Mouse (Mus musculus) forebrain, postnatal 0 days (tissue): Measurements from ENCODE around the gene Hspa1l. TPM values are rescaled to one million over a fixed set of nuclear protein-coding genes. Genes with fewer than 3 reads are reported as not detected.
"Not testable (repeated sequence)": the region's sequence is repeated elsewhere in the genome, so short reads cannot be mapped to it uniquely, and the experiment has no call there.

Source experiments
- ATAC-seq: fragments of 200-750 bp; cut with Nextera tagmentation; 2 replicates; pipeline ENCODE4 v1.8.0; 2017; ENCODE audit warnings: mild to moderate bottlenecking, moderate library complexity
- DNase-seq: peaks from one replicate; pipeline ENCODE4 v3.0.0-alpha.2; 2015
- H3K27ac ChIP-seq: fragments of 300-500 bp; sonication (generic); 2 replicates; pipeline ENCODE4 v1.5.1; 2014; ENCODE audit warnings: low read depth, mild to moderate bottlenecking, antibody characterized with exemption, low read length, moderate library complexity, mixed read lengths
- H3K27me3 ChIP-seq: fragments of 300-500 bp; sonication (generic); 2 replicates; pipeline ENCODE4 v1.6.1; 2014; ENCODE audit warnings: mild to moderate bottlenecking, low read length, mixed read lengths; ENCODE audit not compliant: insufficient read depth
- H3K36me3 ChIP-seq: fragments of 300-500 bp; sonication (generic); 2 replicates; pipeline ENCODE4 v1.6.1; 2014; ENCODE audit warnings: mild to moderate bottlenecking, moderate library complexity; ENCODE audit not compliant: insufficient read depth
- H3K4me1 ChIP-seq: fragments of 300-500 bp; sonication (generic); 2 replicates; pipeline ENCODE4 v1.6.1; 2014; ENCODE audit warnings: antibody characterized with exemption; ENCODE audit not compliant: insufficient read depth
- H3K4me2 ChIP-seq: fragments of 300-500 bp; sonication (generic); 2 replicates; pipeline ENCODE4 v1.6.1; 2014; ENCODE audit warnings: low read depth, mild to moderate bottlenecking, moderate library complexity
- H3K4me3 ChIP-seq: fragments of 300-500 bp; sonication (generic); 2 replicates; pipeline ENCODE4 v1.5.1; 2014; ENCODE audit warnings: low read depth, low read length, mixed read lengths
- H3K9ac ChIP-seq: fragments of 300-500 bp; sonication (generic); 2 replicates; pipeline ENCODE4 v1.6.1; 2014; ENCODE audit warnings: mild to moderate bottlenecking
- H3K9me3 ChIP-seq: fragments of 300-500 bp; sonication (generic); 2 replicates; pipeline ENCODE4 v1.6.1; 2016; ENCODE audit warnings: low read length
- CTCF ChIP-seq: sonication (generic); IDR thresholded peaks from 2 replicates; pipeline ENCODE4 v1.5.1; 2016; ENCODE audit warnings: antibody characterized with exemption, control low read depth, low read depth
- WGBS: fragments of 180-500 bp; shearing (Covaris S2); extraction: QIAGEN DNeasy Blood & Tissue Kit; methylation state at CpG from one replicate; pipeline ENCODE4 v1.1.7; 2014; 5-methylcytosine and 5-hydroxymethylcytosine counted together
- polyA plus RNA-seq: library from polyadenylated mRNA; unstranded; fragments of >200 nt; fragmentation: Nextera tagmentation; extraction: Ambion mirVana; gene quantifications from 2 replicates; pipeline ENCODE4 v1.2.1, GENCODE M21; 2015
- total RNA-seq: library from RNA; depleted of rRNA; stranded (reverse); fragments of >200 nt; gene quantifications from 2 replicates; pipeline ENCODE4 v1.2.3, GENCODE M21; 2014; rRNA removed

The Hspa1l gene
- total RNA-seq, result 0.24 and 0.46 TPM in 2 replicates
- 0.36 and 0.50 TPM in 2 replicates for polyA plus RNA-seq

DNA sequence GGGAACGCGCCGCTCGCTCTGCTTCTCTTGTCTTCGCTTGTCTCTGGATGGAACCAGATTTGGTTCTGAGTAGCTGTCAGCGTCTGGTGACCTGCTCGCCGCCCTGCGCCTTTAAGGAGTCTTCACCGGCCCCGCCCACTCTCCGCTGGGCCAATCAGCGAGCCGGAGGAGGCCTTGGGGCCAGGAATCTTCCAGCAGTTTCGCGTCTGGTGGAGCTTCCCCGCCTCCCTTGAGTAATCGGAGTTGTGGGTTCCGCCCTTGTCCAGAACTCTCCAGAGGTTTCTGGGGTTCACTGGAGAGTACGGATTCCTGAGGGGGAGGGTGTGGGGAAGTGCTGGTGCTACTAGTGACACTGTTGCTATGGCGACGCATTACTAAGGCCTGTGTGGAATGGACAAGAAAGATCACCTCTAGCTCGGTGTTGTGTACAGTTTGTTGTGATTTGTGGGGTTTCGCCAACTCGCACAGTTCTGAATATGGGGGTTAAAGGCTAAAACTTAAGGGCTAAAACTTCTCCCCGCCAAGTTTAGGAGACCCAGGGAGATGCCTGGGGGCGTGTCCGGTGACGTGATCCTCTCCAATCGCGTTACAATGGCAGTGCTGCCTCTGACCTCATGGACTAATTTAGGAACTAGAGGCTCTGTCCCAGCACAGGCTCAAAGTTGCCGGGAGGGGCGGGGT is at the start of gene Hspa1l, which contains the start of gene Hspa1a:
Hspa1l (plus strand) TSS at position 635 of the 681 bp plus-strand sequence.
Hspa1a (minus strand) TSS at position 88 of the 681 bp plus-strand sequence.
- WGBS, result under 1% methylated on average over 31 of the region's 33 CpGs

DNA sequence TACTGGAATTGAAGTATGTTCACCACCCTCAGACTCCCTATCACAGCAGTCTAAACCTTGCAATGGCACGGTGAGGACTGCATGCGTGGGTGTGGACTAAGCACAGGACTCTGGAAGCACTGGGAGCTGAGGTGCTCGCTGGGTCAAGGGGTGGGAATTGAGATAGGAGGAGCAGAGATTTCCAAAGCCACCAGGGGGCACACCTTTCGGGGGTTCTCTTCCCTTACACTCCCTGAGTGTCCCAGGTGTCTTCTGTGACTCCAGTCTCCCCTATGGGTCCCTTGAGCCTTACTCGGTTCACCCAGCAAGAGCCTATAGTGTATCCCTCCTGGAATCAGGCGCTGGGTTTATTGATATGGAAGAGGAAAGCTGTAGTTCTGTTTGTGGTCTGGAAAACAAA is 49.6 kb upstream of the Hspa1l start:
- H3K27ac ChIP-seq, result no peak overlapping the region
- no peaks in the 10 kb centered on the region for H3K9me3 ChIP-seq
- ATAC-seq, result no peak
- H3K4me3 ChIP-seq, result no peak overlapping the region
- H3K27me3 ChIP-seq, result no peaks in the 10 kb centered on the region
- no peaks in the 10 kb centered on the region for H3K4me1 ChIP-seq
- no peak for TF ChIP-seq CTCF
- H3K4me2 ChIP-seq, result no peak overlapping the region
- no peak for DNase-seq
- no peaks in the 10 kb centered on the region for H3K36me3 ChIP-seq
- 53% methylated on average over 6 of the region's 6 CpGs for WGBS
- H3K9ac ChIP-seq, result no peak overlapping the region

More for the DNA sequence above, at the start of gene Hspa1l, which contains the start of gene Hspa1a:
- not testable (repeated sequence) for H3K9me3 ChIP-seq, H3K27ac ChIP-seq, H3K27me3 ChIP-seq, H3K4me1 ChIP-seq, H3K36me3 ChIP-seq, H3K9ac ChIP-seq
- DNase-seq (peak; percentile 77), ATAC-seq (peak; percentile 96)
- peak within 1 kb of the TSS; percentile 51 for H3K4me2 ChIP-seq
- H3K4me3 ChIP-seq, result peak within 1 kb of the TSS; percentile 39

DNA sequence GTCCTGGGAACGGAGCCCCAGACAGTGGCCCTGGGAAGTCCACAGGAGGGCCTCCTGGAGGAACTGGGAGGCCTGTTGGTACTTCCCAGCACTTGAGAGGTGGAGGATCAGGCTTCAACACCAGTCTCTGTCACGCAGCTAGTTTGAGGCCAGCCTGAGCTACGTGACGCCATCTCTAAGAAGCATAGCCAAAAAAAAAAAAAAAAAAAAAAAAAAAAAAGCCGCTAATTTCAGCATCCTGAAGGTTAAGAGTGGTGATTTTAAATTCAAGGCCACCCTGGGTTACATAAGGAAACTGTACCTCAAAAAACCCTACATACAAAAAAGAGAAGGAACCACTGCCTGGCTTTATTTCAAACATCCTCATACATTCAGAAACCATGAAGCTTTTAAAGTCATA is 48.2 kb upstream of the Hspa1l start:
- no peaks in the 10 kb centered on the region for H3K4me1 ChIP-seq
- H3K36me3 ChIP-seq, result no peaks in the 10 kb centered on the region
- TF ChIP-seq CTCF, result no peak
- no peak overlapping the region for H3K4me3 ChIP-seq
- no peak overlapping the region for H3K9ac ChIP-seq
- ATAC-seq, result no peak
- no peak for DNase-seq
- H3K9me3 ChIP-seq, result no peaks in the 10 kb centered on the region
- H3K27me3 ChIP-seq, result no peaks in the 10 kb centered on the region
- no peak overlapping the region for H3K27ac ChIP-seq
- WGBS, result 70% methylated on average over 5 of the region's 5 CpGs
- no peak overlapping the region for H3K4me2 ChIP-seq

DNA sequence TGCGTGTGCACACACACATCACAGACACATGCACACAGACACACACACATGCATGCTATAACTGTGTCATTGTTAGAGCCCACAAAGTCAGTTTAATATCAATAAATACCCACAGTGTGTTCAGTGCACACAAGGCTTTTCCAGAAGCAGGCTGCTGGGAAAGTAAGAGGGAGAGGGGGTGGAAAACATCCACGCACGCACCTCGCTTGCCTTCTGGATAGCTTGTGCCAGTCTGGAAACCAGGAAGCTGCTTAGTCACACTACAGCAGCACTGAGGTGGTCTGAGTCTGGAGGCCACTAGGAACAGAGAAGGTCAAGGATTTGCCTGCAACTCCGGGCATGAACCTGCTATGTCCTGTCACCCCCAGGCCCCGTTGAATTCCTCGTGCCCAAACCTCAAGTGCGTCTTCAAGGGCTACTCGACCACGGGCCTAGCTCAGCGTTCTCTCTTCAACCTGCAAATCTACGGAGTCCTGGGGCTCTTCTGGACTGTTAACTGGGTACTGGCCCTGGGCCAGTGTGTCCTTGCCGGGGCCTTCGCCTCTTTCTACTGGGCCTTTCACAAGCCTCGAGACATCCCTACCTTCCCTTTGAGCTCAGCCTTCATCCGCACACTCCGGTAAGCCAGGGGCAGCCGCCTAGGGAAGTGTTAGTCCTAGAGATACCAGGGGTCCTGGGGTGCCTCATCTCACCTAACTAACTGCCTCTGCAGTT is 45.0 kb upstream of the Hspa1l start:
- Histone ChIP-seq H3K36me3 (no peaks in the 10 kb centered on the region), H3K27me3 (no peaks in the 10 kb centered on the region), H3K9me3 (no peaks in the 10 kb centered on the region), H3K4me2 (no peak overlapping the region), H3K27ac (no peak overlapping the region), H3K4me1 (peaks cover 7% of the 10 kb centered on the region), H3K4me3 (no peak overlapping the region), H3K9ac (no peak overlapping the region)
- 89% methylated on average over 18 of the region's 18 CpGs for WGBS
- ATAC-seq, result no peak
- no peak for TF ChIP-seq CTCF
- DNase-seq, result no peak

DNA sequence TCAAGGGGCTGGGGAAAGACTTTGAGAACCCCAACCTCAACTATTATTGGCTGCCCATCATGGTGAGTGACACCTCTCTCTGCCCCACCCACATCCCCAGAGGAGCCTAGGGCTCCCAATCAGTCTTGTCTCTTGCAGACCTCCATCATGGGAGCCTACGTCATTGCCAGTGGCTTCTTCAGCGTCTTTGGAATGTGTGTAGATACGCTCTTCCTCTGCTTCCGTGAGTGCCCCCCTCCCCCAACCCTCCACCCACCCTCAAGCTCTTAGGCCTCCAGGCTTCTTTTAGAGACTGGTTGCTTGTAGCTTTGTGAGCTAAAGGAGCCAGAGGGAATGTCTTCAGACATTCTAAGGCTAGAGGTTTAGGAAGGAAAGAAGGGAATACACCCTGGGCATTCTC is 43.7 kb upstream of the Hspa1l start:
- Histone ChIP-seq H3K4me3 (no peak overlapping the region), H3K36me3 (peaks cover 3% of the 10 kb centered on the region; the same call in 1 of the 2 replicates), H3K27ac (no peak overlapping the region), H3K9ac (no peak overlapping the region), H3K27me3 (no peaks in the 10 kb centered on the region), H3K4me1 (peaks cover 7% of the 10 kb centered on the region), H3K4me2 (no peak overlapping the region), H3K9me3 (no peaks in the 10 kb centered on the region)
- ATAC-seq, result no peak
- no peak for DNase-seq
- TF ChIP-seq CTCF, result no peak
- 77% methylated on average over 4 of the region's 4 CpGs for WGBS

DNA sequence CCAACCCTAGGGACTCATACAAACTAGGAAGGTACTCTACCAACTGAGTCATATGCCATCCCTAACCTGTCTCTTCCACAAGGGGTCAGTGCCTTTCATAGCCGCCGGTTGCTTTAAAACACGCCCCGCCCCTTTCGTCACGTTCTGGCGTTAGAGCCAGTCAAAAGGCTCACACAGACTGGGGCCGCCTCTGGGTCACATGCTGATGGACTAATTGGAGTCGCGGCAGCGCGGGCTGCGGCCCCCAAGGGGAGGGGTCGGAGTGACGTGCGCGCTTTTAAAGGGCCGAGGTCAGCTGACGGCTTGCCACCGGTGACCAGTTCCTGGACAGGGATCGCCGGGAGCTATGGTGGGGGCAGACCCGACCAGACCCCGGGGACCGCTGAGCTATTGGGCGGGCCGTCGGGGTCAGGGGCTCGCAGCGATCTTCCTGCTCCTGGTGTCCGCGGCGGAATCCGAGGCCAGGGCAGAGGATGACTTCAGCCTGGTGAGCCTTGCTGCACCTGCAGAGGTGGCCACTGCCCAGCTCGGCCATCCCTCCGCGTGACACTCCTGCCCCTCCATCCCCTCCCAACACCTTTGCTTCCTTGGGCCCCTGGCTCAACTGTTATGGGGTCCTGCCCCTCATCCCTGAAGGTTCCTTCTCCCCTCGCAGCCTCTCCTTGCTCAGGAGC is 41.3 kb upstream of the Hspa1l start, which contains the start of gene Neu1:
Neu1 (plus strand) TSS at position 193 of the 674 bp plus-strand sequence.
- Histone ChIP-seq H3K4me3 (peak within 1 kb of the TSS; percentile 87), H3K36me3 (peaks cover 20% of the 10 kb centered on the region), H3K4me2 (peak within 1 kb of the TSS; percentile 99), H3K9ac (peak within 1 kb of the TSS; percentile 88), H3K9me3 (no peaks in the 10 kb centered on the region), H3K4me1 (peaks cover 7% of the 10 kb centered on the region), H3K27me3 (no peaks in the 10 kb centered on the region), H3K27ac (peak within 1 kb of the TSS; percentile 67)
- peak; percentile 99 for ATAC-seq
- peak; percentile 83 for TF ChIP-seq CTCF
- DNase-seq, result peak; percentile 98
- 1% methylated on average over 38 of the region's 38 CpGs for WGBS

GRCm38 (mm10) chr17:34931735-34932098 is 40.8 kb upstream of the Hspa1l start:
- Histone ChIP-seq H3K4me1 (peaks cover 7% of the 10 kb centered on the region), H3K4me2 (peak overlapping the region; percentile 99), H3K27ac (peak overlapping the region; percentile 67), H3K36me3 (peaks cover 20% of the 10 kb centered on the region), H3K9ac (peak overlapping the region; percentile 88), H3K27me3 (no peaks in the 10 kb centered on the region), H3K4me3 (peak overlapping the region; percentile 87), H3K9me3 (no peaks in the 10 kb centered on the region)
- peak; percentile 5 for ATAC-seq
- DNase-seq, result peak; percentile 38
- no peak for TF ChIP-seq CTCF
- 11% methylated on average over 14 of the region's 14 CpGs for WGBS
